ENCODE assay signal across 1 mouse cellular context in the genomic region with DNA sequence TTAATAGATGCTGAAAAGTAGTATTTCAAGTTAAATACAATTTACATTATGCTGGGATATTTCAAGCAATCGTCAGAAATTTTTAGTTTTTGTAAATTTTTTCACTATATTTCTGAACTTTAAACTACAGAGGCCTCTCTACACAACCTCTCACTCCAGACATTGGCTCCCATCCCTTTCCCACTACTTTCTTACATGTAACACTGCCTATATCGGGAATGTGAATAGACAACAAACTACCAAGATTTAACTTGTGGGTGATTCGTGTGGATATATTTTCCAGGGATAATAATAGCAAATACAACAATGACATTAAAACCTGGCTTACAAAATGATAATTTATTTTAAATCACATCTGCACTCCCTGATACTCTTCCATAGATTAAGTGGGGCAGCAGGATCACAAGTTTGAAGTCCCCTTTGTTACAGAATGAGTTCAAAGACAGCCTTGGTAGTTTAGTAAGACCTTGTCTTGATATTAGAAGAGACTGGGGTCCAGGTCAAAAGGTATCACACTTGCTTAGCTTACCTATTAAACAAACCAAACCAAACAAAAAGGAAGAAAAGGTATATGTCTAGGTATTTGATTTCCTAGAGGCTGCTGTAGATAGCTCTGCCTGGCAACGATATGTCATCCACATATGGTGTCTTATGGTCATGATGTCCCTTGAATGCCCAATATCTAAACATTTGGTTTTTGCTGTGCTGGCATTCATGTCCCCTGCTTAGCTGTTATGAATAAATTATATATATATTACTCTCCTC.
TF ChIP-seq lines count a peak whose summit lies in the region.

No protein-coding gene starts in this region.

TF ChIP-seq in CH12.LX, 34 proteins besides CTCF, POLR2A, EP300 and RAD21:
- TF ChIP-seq SMC3 (IDR thresholded peaks at IDR 0.05; ENCODE audit: low read depth, low read length) (no peak), ZKSCAN1 (IDR thresholded peaks at IDR 0.05; ENCODE audit: borderline replicate concordance, low read depth, low read length) (no peak), USF2 (conservative IDR thresholded peaks at IDR 0.05; ENCODE audit: low read depth, low read length) (no peak), ZC3H11A (IDR thresholded peaks at IDR 0.05; ENCODE audit: low read depth, low read length) (no peak), JUN (IDR thresholded peaks at IDR 0.05; ENCODE audit: insufficient read depth, low read depth, low read length) (no peak), KAT2A (IDR thresholded peaks at IDR 0.05; ENCODE audit: insufficient replicate concordance, low read length) (no peak), USF1 (IDR thresholded peaks at IDR 0.05; ENCODE audit: low read depth, low read length) (no peak), ELF1 (IDR thresholded peaks at IDR 0.05; ENCODE audit: low read depth, low read length) (no peak), ETS1 (conservative IDR thresholded peaks at IDR 0.05; ENCODE audit: low read depth, low read length) (no peak), CHD1 (IDR thresholded peaks at IDR 0.05; ENCODE audit: low read depth, low read length) (no peak), PAX5 (IDR thresholded peaks at IDR 0.05; ENCODE audit: low read length) (no peak), E2F4 (IDR thresholded peaks at IDR 0.05; ENCODE audit: insufficient replicate concordance, low read depth, low read length) (no peak), ZNF384 (IDR thresholded peaks at IDR 0.05; ENCODE audit: low read depth, low read length) (no peak), JUND (conservative IDR thresholded peaks at IDR 0.05; ENCODE audit: low read depth, low read length) (no peak)
